Mouse (Mus musculus): ENCODE measurements around the gene Nfic.

Gene Nfic

GRCm38 (mm10) chr10:81485479-81486018 lies 30.1 kb upstream of the Nfic start:
- no peak for DNase-seq (ENCODE audit: low spot score)

- no peak for DNase-seq (ENCODE audit: low spot score)
Measured at GRCm38 (mm10) chr10:81485060-81485449, 29.6 kb upstream of the Nfic start.

- no peak for DNase-seq (ENCODE audit: low spot score)
Measured at GRCm38 (mm10) chr10:81484441-81485059, 29.1 kb upstream of the Nfic start.

- DNase-seq (ENCODE audit: low spot score) = no peak
Measured at GRCm38 (mm10) chr10:81483983-81484382, 28.5 kb upstream of the Nfic start.

- DNase-seq (ENCODE audit: low spot score) = peak; percentile 57
Measured at GRCm38 (mm10) chr10:81482533-81482889, 27.1 kb upstream of the Nfic start, which contains the start of gene Celf5. Gene Celf5, minus strand, starts transcription at chr10:81482709.

GRCm38 (mm10) chr10:81481605-81482532 lies 26.4 kb upstream of the Nfic start:
- DNase-seq (ENCODE audit: low spot score) = no peak

GRCm38 (mm10) chr10:81474461-81474860 lies 19.0 kb upstream of the Nfic start:
- DNase-seq (ENCODE audit: low spot score) = no peak

- no peak for DNase-seq (ENCODE audit: low spot score)
Measured at GRCm38 (mm10) chr10:81473003-81473451, 17.6 kb upstream of the Nfic start.

GRCm38 (mm10) chr10:81472403-81473002 lies 17.1 kb upstream of the Nfic start:
- DNase-seq (ENCODE audit: low spot score) = no peak

GRCm38 (mm10) chr10:81470454-81470853 lies 15.0 kb upstream of the Nfic start:
- no peak for DNase-seq (ENCODE audit: low spot score)

GRCm38 (mm10) chr10:81469253-81469652 lies 13.8 kb upstream of the Nfic start:
- no peak for DNase-seq (ENCODE audit: low spot score)

- DNase-seq (ENCODE audit: low spot score) = no peak
Measured at GRCm38 (mm10) chr10:81467670-81468235, 12.3 kb upstream of the Nfic start.

- DNase-seq (ENCODE audit: low spot score) = no peak
Measured at GRCm38 (mm10) chr10:81466881-81467280, 11.4 kb upstream of the Nfic start.

GRCm38 (mm10) chr10:81466066-81466465 lies 10.6 kb upstream of the Nfic start:
- no peak for DNase-seq (ENCODE audit: low spot score)

GRCm38 (mm10) chr10:81465265-81465645 lies 9.8 kb upstream of the Nfic start:
- no peak for DNase-seq (ENCODE audit: low spot score)

GRCm38 (mm10) chr10:81464405-81465264 lies 9.2 kb upstream of the Nfic start:
- no peak for DNase-seq (ENCODE audit: low spot score)

- DNase-seq (ENCODE audit: low spot score) = no peak
Measured at GRCm38 (mm10) chr10:81463531-81463930, 8.1 kb upstream of the Nfic start.

- no peak for DNase-seq (ENCODE audit: low spot score)
Measured at GRCm38 (mm10) chr10:81462917-81463316, 7.5 kb upstream of the Nfic start.

GRCm38 (mm10) chr10:81462415-81462804 lies 7.0 kb upstream of the Nfic start:
- DNase-seq (ENCODE audit: low spot score) = no peak

- DNase-seq (ENCODE audit: low spot score) = no peak
Measured at GRCm38 (mm10) chr10:81461673-81462414, 6.4 kb upstream of the Nfic start.

- no peak for DNase-seq (ENCODE audit: low spot score)
Measured at GRCm38 (mm10) chr10:81460951-81461350, 5.5 kb upstream of the Nfic start.

Data from spleen, adult 12 weeks (tissue).